Mouse (Mus musculus) ZHBTc4 (cell line): ENCODE results near the gene Pkp4.

Source experiments
- DNase-seq: peaks from one replicate; pipeline ENCODE4 v3.0.0-alpha.2; 2011; ENCODE audit warnings: low read depth, low spot score

The Pkp4 gene

GRCm38 (mm10) chr2:59184107-59185064, 23.7 kb downstream of the Pkp4 start:
- DNase-seq, result no peak

DNA sequence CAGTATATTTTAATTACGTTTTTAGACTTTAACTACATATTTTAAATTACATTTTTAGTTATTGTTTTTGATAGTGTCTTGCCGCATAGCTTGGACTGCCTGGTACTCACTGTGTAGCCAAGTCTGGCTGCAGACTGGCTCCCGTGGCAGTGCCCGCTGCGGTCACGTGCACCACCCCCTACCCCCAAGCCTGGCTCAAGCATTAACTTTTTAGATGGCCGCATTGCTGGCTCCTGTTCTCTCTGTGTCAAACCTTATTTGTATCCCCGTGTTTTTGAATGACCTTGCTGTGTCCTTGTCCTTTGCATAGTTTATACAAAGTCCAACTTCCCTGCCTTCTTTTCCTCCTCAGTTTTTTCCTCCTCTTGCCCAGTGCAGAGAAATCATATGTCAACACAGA, 25.5 kb downstream of the Pkp4 start:
- peak; percentile 27 for DNase-seq

DNA sequence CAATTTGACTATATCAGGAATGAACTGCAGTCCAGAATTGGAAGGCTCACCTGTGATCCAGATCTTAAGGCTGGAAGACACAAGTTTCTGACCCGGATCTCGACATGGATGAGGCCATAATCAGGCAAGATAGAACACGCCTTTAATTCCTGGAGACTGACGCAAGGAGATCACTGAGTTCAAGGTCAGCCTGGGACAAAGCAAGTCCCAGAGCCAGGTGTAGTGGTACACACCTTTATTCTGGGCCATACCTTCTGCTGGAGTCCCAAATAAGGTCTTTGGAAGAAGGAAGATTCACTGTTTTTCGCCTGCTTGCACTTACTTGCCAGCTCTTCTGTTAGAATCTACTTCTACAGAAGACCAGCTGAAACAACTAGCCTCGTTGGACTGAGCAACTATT, 26.3 kb downstream of the Pkp4 start:
- DNase-seq, result peak; percentile 43

DNA sequence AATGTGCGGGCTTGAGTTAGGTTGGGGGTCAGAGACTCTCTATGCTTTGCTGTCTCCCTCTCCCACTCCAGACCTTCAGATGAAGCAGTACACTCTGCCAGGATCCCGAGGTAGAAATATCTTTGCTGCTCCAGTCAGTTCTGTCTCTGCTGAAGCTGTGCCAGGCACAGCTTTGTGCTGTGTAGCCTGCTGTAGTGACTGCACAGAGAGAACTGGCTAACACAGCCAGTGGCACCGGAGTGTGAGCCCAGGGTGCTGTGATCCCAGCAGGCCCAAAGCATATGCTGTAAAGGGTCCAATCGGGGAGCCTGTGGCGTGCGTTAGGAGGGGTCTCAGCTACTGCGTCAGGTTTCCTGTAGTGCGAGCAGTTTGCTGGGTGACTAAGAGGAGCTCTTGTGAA, 27.7 kb downstream of the Pkp4 start:
- no peak for DNase-seq

DNA sequence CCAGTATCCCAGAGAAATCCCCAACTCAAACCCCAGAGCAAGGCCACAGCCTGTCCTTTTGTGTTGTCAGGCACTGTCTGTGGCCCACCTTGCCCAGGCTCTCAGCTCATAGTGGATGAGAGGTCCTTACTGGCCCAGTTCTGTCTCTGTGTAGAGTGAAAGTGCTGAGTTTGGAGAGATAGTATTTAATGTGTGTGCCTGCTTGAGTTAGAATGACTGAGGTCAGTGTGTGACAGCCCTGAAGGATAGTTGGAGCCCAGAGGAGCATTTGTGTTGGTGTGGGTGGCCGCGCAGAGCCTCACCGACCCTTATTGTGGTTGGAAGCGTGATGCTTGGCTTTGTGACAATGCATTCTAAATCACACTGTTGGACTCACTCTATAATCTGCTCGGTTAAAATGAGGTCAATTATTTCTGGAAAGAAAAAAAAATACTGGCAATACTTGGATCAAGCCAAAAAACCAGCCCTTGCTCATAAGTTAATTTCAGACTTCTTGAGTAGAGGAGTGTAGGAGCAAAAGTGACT, 29.1 kb downstream of the Pkp4 start:
- DNase-seq, result no peak

DNA sequence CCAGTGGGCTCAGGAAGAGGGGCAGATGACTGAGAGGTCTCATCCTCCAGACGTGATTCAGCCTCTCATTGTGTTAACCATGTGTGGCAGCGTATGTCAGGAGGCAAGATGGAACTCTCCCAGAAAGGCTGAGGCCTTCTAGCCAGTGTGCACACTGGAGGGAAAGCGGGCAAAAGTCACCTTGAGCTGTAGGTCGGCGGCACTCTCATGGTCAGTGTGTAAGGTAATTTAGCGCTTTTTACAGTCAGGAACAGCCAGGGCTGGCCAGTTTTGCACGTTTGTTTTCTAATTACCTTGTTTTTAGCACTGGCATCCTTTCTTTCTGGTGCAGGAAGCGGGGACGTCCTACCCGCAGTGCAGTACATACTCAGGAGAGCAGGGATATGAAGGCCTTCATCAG, 29.5 kb downstream of the Pkp4 start:
- DNase-seq, result no peak

GRCm38 (mm10) chr2:59191466-59191865, 30.8 kb downstream of the Pkp4 start:
- DNase-seq, result no peak

DNA sequence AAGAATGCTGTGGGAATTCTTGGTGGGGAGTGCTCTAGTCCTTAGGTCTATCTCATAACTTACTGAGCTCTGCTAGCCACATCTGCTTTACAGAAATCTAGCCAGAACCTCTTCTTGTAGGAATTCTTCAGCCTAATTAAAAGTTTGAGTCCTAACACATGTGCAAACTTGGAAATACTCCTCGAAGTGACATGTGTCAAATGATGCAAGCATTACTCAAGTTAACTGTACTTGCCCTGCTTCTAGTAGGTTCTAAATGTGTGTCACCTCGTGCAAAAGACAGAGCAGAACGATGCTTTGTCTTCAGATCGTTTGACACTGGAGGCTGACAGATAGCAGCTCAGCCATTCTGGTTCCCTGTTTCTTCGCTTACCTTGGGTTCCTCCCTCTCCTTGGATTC, 32.5 kb downstream of the Pkp4 start:
- DNase-seq, result no peak

DNA sequence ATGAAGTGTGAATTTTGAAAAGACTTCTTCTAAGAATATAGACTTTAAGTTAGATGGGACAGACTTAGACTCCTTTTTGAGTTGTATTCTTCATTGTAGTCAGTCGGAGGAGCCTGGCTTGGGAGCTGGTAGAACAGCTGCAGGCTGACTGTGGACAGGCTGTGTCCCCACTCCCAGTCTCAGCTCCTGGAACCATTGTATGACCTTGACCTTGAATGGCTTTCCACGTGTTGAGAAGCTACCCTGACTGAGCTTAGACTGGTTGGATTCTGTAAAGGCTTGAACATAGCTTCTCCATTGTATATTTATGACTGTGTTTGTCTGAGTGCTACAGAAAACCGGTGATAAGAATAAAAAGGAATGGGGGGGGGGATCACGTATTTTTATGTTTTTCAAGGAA, 36.5 kb downstream of the Pkp4 start:
- peak; percentile 70 for DNase-seq

GRCm38 (mm10) chr2:59199476-59199976, 38.9 kb downstream of the Pkp4 start:
- no peak for DNase-seq

DNA sequence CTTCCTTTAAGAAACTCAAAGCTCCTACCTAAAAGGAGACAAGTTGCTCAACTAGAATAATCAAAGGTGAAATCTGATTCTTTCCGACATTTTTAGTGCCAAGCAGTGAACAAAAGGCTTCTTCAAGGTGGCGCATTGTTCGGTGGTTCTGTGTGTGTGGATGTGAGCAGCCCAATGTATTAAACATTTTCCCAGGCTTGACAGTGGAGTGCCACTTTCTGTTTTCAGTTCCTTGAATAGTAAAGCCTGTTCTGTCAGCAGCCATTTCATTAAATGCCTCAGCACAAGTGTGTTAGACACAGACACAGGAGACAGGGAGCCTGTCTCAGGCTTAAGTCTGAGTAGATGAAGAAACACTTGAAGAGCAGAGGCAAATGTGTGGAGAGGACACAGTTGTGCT, 39.9 kb downstream of the Pkp4 start:
- DNase-seq, result no peak

DNA sequence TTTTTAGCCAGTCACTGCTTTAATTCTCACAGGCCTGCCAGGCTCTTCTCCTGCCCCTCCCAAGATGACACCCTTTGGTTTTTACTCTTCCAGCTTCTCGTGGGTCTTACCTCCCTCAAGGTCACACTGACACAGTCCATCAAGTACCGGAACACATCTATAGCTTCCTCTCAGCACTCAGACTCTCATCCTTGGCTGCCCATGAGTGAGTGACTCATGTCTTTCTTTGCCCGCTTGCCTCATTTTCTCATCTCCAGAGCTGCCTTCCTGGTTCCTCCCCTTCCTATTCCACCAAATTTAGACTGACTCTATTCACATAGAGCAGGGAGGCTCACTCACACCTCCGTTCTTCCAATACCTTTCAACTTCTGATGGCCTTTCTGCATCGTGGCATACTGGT, 42.3 kb downstream of the Pkp4 start:
- DNase-seq, result no peak

DNA sequence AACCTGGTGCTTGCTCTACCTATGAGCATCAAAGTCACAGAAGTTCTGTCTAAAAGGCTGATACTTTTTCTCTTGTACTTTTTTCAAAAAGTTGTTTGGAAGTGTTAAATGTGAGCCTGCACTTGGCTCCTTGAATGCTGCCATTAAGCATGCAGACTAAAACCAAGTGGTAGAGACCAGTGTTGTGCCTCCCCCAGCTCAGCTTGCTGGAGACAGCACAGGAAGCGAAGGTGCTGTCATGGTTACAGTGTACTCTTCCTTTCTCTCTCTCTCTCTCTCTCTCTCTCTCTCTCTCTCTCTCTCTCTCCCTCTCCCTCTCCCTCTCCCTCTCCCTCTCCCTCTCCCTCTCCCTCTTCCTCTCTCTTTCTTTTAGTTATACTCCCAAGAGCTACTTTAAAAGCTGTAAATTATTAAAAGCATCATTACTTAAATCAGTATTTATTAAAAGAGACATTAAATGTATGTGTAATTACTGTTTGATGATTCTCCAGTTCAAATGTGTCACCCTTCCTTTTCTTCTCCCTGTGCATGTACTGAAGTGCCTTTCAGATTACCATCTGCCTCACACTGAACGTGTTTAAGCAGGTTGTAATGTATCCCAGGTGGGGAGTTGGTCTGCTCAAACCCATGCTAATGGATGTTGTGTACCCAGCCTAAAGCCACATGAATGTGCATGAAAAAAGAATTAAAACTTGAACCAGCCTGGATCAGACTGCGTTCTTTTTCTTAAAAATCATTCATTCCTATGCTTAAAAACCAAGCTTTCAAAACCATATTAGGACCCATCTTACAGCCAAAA, 43.2 kb downstream of the Pkp4 start:
- no peak for DNase-seq

- no peak for DNase-seq
Measured at GRCm38 (mm10) chr2:59205092-59205491, 44.4 kb downstream of the Pkp4 start.

- DNase-seq, result no peak
Measured at GRCm38 (mm10) chr2:59206190-59206589, 45.5 kb downstream of the Pkp4 start.

GRCm38 (mm10) chr2:59207240-59207639, 46.6 kb downstream of the Pkp4 start:
- no peak for DNase-seq

DNA sequence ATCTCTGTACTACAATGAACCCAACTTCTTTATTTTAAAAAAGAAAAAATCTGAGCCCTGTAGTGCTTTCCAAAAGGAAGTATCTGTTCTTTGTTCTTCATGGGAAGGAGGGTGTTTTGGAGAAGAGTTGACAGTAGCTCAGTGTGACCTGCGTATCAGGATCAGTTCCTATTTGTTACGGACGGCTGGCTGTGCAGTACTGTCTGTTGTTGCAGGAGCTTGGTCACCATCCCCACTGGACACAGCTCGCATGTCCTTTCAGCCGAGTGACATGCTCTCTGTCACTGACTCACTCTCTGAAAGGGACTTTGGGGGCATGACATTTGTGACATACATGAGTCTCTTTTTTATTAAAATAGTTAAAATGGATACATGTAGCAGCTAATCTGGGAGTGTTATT, 47.1 kb downstream of the Pkp4 start:
- DNase-seq, result no peak

GRCm38 (mm10) chr2:59208276-59208675, 47.6 kb downstream of the Pkp4 start:
- DNase-seq, result no peak

GRCm38 (mm10) chr2:59211051-59211450, 50.4 kb downstream of the Pkp4 start:
- no peak for DNase-seq

DNA sequence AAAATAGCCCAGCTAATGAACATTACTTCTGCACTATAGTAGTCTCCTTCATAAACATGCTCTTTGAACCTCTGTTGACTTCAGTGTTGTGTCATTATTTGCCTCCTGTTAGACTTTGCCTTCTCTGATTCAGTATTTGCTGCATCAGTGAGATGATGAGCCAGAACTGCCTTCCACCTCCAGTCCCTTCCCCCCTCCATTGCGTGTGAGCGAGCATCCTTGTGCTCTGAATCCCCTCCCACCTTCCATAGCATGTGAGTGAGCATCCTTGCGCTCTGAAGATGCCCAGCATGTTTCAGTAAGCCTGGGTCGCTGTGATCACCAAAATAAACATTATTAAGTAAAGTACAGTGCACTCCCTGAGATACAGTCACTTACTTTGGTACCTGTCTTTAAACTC, 51.8 kb downstream of the Pkp4 start:
- DNase-seq, result no peak

- no peak for DNase-seq
Measured at GRCm38 (mm10) chr2:59212846-59213245, 52.2 kb downstream of the Pkp4 start.

- DNase-seq, result peak; percentile 57
Measured at GRCm38 (mm10) chr2:59217931-59218330, 57.3 kb downstream of the Pkp4 start.
